Mouse (Mus musculus): ENCODE measurements around the gene Prss33. TPM values are rescaled to one million over a fixed set of nuclear protein-coding genes. Genes with fewer than 3 reads are reported as not detected.
A peak's percentile ranks its signal among the peaks of the same experiment; 100 is the strongest.

The Prss33 gene
- total RNA-seq, 2 experiments from 2014 or later: 0.34 to 0.48 TPM

GRCm38 (mm10) chr17:23786510-23786931 lies 49.3 kb downstream of the Prss33 start:
- intact Hi-C loops (cut with DNase I): no loop called here
- DNase-seq: peak; percentile 37

DNA sequence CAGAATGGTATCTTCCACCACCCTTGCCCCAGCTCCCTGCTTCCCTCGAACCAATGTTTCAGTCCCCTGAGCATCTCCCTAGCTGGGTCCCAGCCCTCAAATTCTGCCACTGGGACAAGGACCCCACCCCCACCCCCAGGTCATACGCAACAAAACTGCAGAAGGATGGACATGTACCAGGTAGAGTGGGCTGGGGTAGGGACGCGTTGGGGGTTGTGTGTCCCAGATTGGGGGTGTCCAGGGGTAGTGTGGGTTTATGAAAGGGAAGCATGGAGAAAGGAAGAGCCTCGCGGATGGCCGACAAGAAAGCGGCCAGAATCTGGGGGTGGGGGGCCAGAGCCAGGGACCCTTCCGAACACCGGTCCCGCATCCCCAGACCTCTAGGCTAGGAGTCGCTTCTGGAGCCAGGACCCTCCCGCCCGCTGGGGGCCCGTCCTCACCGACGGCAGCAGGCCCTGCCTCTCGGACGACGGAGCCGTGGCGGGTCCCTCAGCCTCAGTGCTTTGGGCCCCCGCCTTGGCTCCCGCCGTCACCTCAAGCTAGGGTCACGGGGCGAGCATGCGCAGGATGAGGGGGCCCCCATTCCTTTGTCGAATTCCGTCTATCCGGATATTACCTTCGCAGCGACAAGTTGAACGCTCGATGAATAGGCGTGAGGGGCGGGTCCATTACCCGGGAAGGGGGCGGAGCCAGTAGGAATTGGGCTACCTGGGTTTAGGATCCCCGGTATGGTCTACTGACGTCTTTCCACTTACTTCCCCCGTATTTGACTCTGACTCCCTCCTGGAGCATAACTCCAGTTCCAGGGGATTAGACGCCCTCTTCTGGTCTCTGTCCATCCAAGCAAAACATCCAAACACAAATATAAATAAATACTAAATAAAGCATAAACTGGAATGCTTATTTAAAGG lies 50.0 kb downstream of the Prss33 start, which contains the start of gene Flywch2:
TSS of gene Flywch2 (minus strand) at position 521 of the 911 bp plus-strand sequence.
- DNase-seq: peak; percentile 88
- intact Hi-C loops (cut with DNase I): no loop called here

DNA sequence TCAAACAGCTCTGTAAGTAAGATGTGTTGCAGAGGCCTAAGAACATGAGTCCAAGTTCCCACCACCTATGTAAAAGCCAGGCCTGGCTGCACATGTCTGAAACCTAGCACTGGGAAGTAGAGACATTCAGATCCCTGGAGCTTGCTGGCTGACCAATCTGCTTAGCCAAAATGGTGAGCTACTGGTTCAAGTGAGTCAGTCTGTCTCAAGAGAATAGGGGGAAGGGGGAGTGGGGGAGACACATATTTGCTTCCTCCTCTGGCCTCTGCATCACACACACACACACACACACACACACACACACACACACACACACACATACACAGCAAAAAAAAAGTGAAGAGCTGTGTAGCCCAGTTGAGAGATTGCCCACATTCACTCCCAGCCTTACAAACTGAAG lies 52.5 kb downstream of the Prss33 start:
- intact Hi-C loops (cut with DNase I): no loop called here
- DNase-seq: no peak

Small RNA genes lying within 50 kb of the gene (microRNA-seq; reads per million reads assigned to microRNA genes)
- gene Mir5125: 2.1 reads per million

Other genes starting within 250 kb of the Prss33 start
- 10 to 100 TPM; 42.1 to 42.4 TPM for gene Zfp13, start 236.6 kb downstream of the Prss33 start, total RNA-seq (2021)
- gene Zscan10, start 235.2 kb downstream of the Prss33 start, total RNA-seq (2021): not detected
- gene Mmp25, start 190.8 kb downstream of the Prss33 start, total RNA-seq (2021): 1 to 10 TPM; 1.5 TPM
- not detected for gene Bicdl2, start 175.6 kb downstream of the Prss33 start, total RNA-seq (2021)
- gene Hcfc1r1, start 162.5 kb downstream of the Prss33 start, total RNA-seq (2021): 100 to 1,000 TPM; 119 to 126 TPM
- gene Thoc6, start 162.2 kb downstream of the Prss33 start, total RNA-seq (2021): 10 to 100 TPM; 14.3 to 16.2 TPM
- 1 to 10 TPM; 1.3 to 1.9 TPM for gene Tnfrsf12a, start 158.6 kb downstream of the Prss33 start, total RNA-seq (2021)
- gene Cldn6, start 156.8 kb downstream of the Prss33 start, total RNA-seq (2021): under 1 TPM in 1 of 2 experiments, not detected in 1; 0.24 TPM
- gene Cldn9, start 152.0 kb downstream of the Prss33 start, total RNA-seq (2021): under 1 TPM in 1 of 2 experiments, not detected in 1; 0.32 TPM
- gene 1520401A03Rik, start 113.3 kb downstream of the Prss33 start, total RNA-seq (2021): under 1 TPM in 1 of 2 experiments, not detected in 1; 0.32 TPM
- 1 to 10 TPM; 8.1 to 8.4 TPM for gene Pkmyt1, start 109.7 kb downstream of the Prss33 start, total RNA-seq (2021)
- gene Paqr4, start 95.2 kb downstream of the Prss33 start, total RNA-seq (2021): 10 to 100 TPM; 46.4 to 50.7 TPM
- under 1 TPM; 0.46 to 0.87 TPM for gene Kremen2, start 90.2 kb downstream of the Prss33 start, total RNA-seq (2021)
- 10 to 100 TPM; 87.6 to 92.3 TPM for gene Flywch1, start 64.5 kb downstream of the Prss33 start, total RNA-seq (2021)
- gene Flywch2, start 50.0 kb downstream of the Prss33 start, total RNA-seq (2021): 10 to 100 TPM; 19.4 to 20.2 TPM
- 100 to 1,000 TPM; 518 to 552 TPM for gene Srrm2, start 45.5 kb downstream of the Prss33 start, total RNA-seq (2021)
- gene Elob, start 6.9 kb downstream of the Prss33 start, total RNA-seq (2021): 100 to 1,000 TPM; 435 to 447 TPM
- 1 to 10 TPM in 1 of 2 experiments, under 1 TPM in 1; 0.74 to 1.4 TPM for gene Prss32, start 7.8 kb upstream of the Prss33 start, total RNA-seq (2021)
- 1 to 10 TPM; 3.8 to 4.7 TPM for gene Prss41, start 8.1 kb upstream of the Prss33 start, total RNA-seq (2021)
- gene Prss21, start 32.0 kb upstream of the Prss33 start, total RNA-seq (2021): not detected
- gene Dcpp1, start 44.8 kb upstream of the Prss33 start, total RNA-seq (2021): not detected
- gene Dcpp2, start 44.8 kb upstream of the Prss33 start, total RNA-seq (2021): not detected
- not detected for gene Dcpp3, start 81.4 kb upstream of the Prss33 start, total RNA-seq (2021)
- gene Sbp, start 105.6 kb upstream of the Prss33 start, total RNA-seq (2021): not detected
- gene Sbpl, start 119.2 kb upstream of the Prss33 start, total RNA-seq (2021): not detected
- under 1 TPM in 1 of 2 experiments, not detected in 1; 0.22 TPM for gene Prss30, start 144.5 kb upstream of the Prss33 start, total RNA-seq (2021)
- not detected for gene Prss22, start 162.0 kb upstream of the Prss33 start, total RNA-seq (2021)
- not detected for gene Prss27, start 202.1 kb upstream of the Prss33 start, total RNA-seq (2021)
- gene Kctd5, start 237.4 kb upstream of the Prss33 start, total RNA-seq (2021): 10 to 100 TPM; 67.0 to 68.4 TPM